Mouse (Mus musculus): ENCODE measurements around the gene Cdk2ap2. TPM values are rescaled to one million over a fixed set of nuclear protein-coding genes. Genes with fewer than 3 reads are reported as not detected.

Cdk2ap2 gene
- polyA plus RNA-seq, 1 experiment from 2014 or later, result 73.6 TPM

DNA sequence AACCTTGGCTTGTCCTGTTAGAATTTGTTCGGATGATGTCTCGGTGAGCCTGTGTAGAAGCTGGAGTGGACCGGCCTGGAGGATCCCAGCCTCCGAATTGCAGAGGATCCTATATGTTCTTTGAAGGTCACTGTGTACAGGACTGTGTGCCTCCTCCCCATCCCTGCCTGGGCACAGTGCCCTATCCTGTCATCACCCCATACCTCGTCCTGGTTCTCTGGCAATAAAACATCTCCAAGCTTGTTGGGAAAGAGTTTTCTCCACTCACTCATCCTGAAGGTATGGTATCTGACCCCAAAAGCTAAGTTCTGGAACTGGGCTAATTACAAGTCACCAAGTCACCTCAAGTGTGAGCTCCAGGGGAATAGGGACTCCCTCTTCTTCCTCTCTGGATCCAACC, 9.9 kb upstream of the Cdk2ap2 start:
- no peak overlapping the region for H3K4me2 ChIP-seq (replicated peaks)
- WGBS, result 88% methylated on average over 5 of the region's 5 CpGs
- H3K9me3 ChIP-seq, result no peaks in the 10 kb centered on the region
- H3K9ac ChIP-seq, result no peak overlapping the region
- no peak overlapping the region for H3K27ac ChIP-seq
- H3K27me3 ChIP-seq (replicated peaks), result no peaks in the 10 kb centered on the region; the same call in 1 of the 2 replicates
- no peak overlapping the region for H3K4me3 ChIP-seq
- H3K4me1 ChIP-seq, result no peaks in the 10 kb centered on the region
- no peaks in the 10 kb centered on the region for H3K36me3 ChIP-seq
- no peak for ATAC-seq (ENCODE audit: low FRiP score, low read depth)

DNA sequence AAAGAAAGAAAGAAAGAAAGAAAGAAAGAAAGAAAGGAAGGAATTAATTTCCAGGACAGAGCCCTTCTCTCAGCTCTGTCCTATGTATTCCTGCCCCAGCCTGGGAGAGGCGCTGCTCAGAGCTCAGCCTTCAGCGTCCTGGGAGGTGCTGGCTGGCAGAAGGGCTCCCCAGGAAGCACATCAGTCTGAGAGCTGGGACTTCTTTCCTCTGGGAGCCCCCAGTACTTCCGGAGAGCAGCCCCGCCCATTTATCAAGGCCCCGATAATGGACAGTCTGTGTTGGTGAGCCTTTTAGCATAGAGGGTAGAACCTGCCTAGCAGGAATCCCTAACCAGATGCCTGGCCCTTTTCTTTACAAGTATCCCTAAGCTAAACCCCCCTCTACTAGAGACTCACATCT, 8.8 kb upstream of the Cdk2ap2 start:
- H3K27me3 ChIP-seq (replicated peaks), result no peaks in the 10 kb centered on the region; the same call in 1 of the 2 replicates
- ATAC-seq (ENCODE audit: low FRiP score, low read depth), result no peak
- no peaks in the 10 kb centered on the region for H3K36me3 ChIP-seq
- no peak overlapping the region for H3K27ac ChIP-seq
- no peak overlapping the region for H3K9ac ChIP-seq
- H3K4me3 ChIP-seq, result no peak overlapping the region
- H3K4me1 ChIP-seq, result no peaks in the 10 kb centered on the region
- no peaks in the 10 kb centered on the region for H3K9me3 ChIP-seq
- 56% methylated on average over 5 of the region's 5 CpGs for WGBS
- H3K4me2 ChIP-seq (replicated peaks), result no peak overlapping the region

DNA sequence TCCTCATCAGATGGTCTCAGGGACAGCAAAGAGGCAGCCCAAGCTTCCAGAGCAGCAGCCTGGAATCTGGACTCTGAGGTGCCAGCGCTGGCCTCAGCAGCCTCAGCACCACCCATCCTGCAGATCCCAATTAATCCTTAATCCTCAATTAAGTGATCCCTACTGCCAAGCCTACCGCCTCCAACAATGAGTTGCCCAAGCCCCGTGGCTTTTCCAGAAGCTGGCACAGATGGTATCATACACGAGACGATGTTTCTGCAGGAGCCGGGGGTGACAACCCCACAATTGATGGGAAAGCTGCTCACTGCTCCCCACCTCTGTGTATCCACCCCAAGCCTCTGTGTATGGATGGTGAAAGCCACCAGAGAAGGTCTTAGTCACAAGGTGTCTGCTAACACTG, 7.9 kb upstream of the Cdk2ap2 start:
- no peaks in the 10 kb centered on the region for H3K36me3 ChIP-seq
- no peaks in the 10 kb centered on the region; the same call in 1 of the 2 replicates for H3K27me3 ChIP-seq (replicated peaks)
- no peaks in the 10 kb centered on the region for H3K4me1 ChIP-seq
- no peak overlapping the region for H3K4me3 ChIP-seq
- H3K9ac ChIP-seq, result no peak overlapping the region
- ATAC-seq (ENCODE audit: low FRiP score, low read depth), result no peak
- no peak overlapping the region for H3K27ac ChIP-seq
- H3K9me3 ChIP-seq, result no peaks in the 10 kb centered on the region
- WGBS, result 83% methylated on average over 6 of the region's 6 CpGs
- no peak overlapping the region for H3K4me2 ChIP-seq (replicated peaks)

DNA sequence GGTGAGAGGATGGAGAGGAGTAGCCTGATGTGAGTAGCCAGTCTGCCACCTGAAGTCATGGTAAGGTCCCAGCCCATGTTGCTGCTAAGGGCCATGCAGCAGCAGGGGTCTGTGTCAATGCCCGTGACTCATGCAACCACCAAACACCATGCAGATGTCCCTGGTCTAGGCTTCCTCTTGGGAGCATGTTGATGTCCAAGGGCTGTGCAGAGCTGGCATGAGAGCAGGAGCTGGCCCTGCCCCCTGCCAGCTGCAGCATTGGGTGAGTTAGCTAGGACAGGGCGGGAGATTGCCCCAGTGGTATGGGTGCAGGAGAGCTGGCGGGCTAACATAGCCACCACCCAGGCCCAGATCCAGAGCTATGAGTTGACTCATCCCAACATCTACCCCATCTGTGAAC, 6.5 kb upstream of the Cdk2ap2 start:
- Histone ChIP-seq H3K36me3 (no peaks in the 10 kb centered on the region), H3K4me2 (replicated peaks) (no peak overlapping the region), H3K4me3 (no peak overlapping the region), H3K9ac (no peak overlapping the region), H3K27me3 (replicated peaks) (no peaks in the 10 kb centered on the region; the same call in 1 of the 2 replicates), H3K27ac (no peak overlapping the region), H3K4me1 (no peaks in the 10 kb centered on the region), H3K9me3 (no peaks in the 10 kb centered on the region)
- ATAC-seq (ENCODE audit: low FRiP score, low read depth), result no peak
- WGBS, result 91% methylated on average over 3 of the region's 3 CpGs

DNA sequence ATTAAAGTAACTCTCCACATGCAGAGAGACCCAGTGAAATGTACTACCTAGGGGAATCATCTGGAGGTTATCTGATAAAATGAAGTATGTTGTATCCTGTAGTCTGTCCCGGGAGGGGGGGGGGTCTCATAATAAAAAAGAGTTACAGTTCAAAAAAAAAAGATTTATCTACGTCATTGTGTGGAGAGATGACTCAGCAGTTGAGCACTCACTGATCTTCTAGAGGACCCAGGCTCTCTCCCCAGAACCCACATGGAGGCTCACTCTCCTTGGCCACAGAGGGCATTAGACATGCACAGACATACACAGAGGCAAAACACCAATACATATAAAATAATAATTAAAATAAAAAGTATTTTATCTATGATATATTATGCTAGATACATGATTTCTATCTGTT, 5.6 kb upstream of the Cdk2ap2 start:
- WGBS, result 72% methylated on average over 2 of the region's 2 CpGs
- H3K9ac ChIP-seq, result no peak overlapping the region
- no peak overlapping the region for H3K4me2 ChIP-seq (replicated peaks)
- no peaks in the 10 kb centered on the region for H3K27me3 ChIP-seq (replicated peaks)
- ATAC-seq (ENCODE audit: low FRiP score, low read depth), result no peak
- no peaks in the 10 kb centered on the region for H3K36me3 ChIP-seq
- H3K27ac ChIP-seq, result no peak overlapping the region
- no peaks in the 10 kb centered on the region for H3K4me1 ChIP-seq
- H3K9me3 ChIP-seq, result no peaks in the 10 kb centered on the region
- no peak overlapping the region for H3K4me3 ChIP-seq

DNA sequence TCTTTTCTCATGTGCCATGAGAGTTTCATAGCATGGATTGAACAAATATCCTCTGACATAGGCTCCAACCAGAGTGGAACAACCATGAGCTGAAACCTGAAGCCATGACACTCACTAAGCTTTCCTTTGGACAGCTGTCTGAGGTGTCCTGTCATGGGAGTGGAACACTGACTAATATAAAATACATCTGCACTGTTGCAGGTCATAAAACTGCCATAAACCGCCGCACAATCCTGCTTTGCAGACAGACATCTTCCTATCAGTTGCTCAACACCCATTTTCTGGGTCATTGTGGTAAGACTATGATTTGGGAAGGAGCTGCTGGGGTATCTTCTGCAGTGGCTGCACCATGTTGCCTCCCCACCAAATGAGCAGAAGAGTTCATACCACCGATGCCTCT, 4.2 kb upstream of the Cdk2ap2 start:
- H3K4me2 ChIP-seq (replicated peaks), result no peak overlapping the region
- no peaks in the 10 kb centered on the region for H3K36me3 ChIP-seq
- H3K4me3 ChIP-seq, result no peak overlapping the region
- peaks cover 3% of the 10 kb centered on the region; the same call in 1 of the 2 replicates for H3K4me1 ChIP-seq
- no peaks in the 10 kb centered on the region for H3K9me3 ChIP-seq
- no peak for ATAC-seq (ENCODE audit: low FRiP score, low read depth)
- H3K9ac ChIP-seq, result no peak overlapping the region
- H3K27ac ChIP-seq, result no peak overlapping the region
- 87% methylated on average over 3 of the region's 3 CpGs for WGBS
- H3K27me3 ChIP-seq (replicated peaks), result no peaks in the 10 kb centered on the region

DNA sequence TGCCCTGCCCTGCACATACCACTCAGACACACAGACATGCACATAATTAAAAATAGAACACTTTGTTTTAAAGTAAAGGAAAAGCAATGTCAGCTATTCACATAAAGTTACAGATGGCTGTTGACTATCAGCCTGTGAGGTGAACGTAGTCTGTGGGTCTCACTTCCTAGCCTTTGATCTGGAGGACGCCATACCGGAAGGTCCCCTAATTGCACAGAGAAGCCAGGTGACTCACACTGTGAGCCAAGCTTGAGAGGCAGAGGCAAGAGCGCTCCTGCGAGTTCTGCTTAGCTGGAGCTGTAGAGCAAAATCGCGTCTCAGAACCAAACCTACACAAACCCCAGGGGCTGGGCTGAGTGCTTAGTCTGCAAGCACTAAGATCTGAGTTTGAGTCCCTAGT, 3.2 kb upstream of the Cdk2ap2 start:
- Histone ChIP-seq H3K36me3 (no peaks in the 10 kb centered on the region), H3K4me2 (replicated peaks) (no peak overlapping the region), H3K9ac (no peak overlapping the region), H3K9me3 (no peaks in the 10 kb centered on the region), H3K4me1 (peaks cover 13% of the 10 kb centered on the region), H3K4me3 (no peak overlapping the region), H3K27me3 (replicated peaks) (no peaks in the 10 kb centered on the region), H3K27ac (no peak overlapping the region)
- WGBS, result 72% methylated on average over 7 of the region's 7 CpGs
- no peak for ATAC-seq (ENCODE audit: low FRiP score, low read depth)

DNA sequence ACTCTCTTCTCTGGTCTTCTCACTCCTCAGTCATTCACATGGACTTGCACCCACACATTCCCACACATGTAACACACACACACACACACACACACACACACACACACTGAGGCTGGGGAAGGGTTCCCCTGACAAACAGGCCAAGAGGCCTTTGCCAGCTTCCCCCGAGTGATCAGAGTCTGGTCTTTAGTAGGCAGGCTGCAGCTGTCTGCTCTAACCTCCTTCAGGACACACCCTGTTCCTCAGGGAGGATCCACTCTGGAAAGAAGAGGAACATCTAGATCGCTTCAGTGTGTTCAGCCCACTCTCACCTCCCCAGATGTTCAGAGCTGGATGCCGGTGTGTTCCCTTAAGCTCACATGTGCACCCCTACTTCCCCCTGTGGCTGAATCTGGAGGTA, 2.6 kb upstream of the Cdk2ap2 start:
- H3K4me1 ChIP-seq, result peaks cover 19% of the 10 kb centered on the region
- 91% methylated on average over 3 of the region's 3 CpGs for WGBS
- no peak overlapping the region for H3K9ac ChIP-seq
- ATAC-seq (ENCODE audit: low FRiP score, low read depth), result no peak
- H3K36me3 ChIP-seq, result no peaks in the 10 kb centered on the region
- no peaks in the 10 kb centered on the region for H3K9me3 ChIP-seq
- no peak overlapping the region for H3K4me3 ChIP-seq
- no peak overlapping the region for H3K4me2 ChIP-seq (replicated peaks)
- 0 out of 2 replicates have a peak, but pooled peaks cover 3% of the 10 kb centered on the region for H3K27me3 ChIP-seq (replicated peaks)
- H3K27ac ChIP-seq, result no peak overlapping the region

DNA sequence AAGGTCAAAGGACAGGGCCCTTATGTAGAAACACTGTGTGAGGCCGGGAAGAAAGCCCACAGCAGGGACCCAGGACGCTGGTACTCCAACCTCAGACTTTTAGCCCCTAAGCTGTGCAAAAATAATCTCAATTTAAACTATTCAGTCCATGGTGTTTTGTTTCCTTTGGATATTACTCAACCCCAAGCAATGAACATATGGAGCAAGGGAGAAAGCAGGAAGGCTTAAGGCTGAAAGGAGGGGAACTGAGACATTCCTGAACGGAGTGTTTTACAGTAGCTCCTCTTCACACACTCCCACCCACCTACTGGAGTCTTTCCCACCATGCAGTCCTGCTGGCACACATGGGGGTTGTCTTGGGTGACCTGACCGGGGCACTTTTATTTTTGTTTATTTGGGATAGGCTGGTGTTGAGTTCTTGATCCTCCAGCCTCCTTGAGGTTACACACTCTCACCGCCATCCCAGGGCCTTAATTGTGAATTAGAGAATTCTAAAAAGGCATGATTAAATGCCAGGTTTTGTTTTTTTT, 2.1 kb upstream of the Cdk2ap2 start:
- no peak for ATAC-seq (ENCODE audit: low FRiP score, low read depth)

DNA sequence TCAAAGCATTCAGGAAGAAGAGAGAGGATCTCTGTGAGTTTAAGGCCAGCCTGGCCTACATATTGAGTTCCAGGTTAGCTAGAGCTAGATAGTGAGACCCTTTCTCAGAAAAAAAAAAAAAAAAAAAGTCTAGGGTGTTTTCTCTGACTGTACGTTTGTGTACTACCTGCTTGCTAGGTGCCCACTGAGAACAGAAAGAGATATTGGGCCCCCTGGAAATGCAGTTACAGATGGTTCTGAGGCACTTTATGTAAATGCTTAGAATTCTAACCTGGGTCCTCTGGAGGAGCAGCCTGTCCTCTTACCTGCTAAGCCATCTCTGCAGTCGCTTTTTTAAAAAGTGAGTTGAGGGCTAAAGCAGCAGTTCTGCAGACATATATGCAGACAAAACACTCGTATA, 1.2 kb upstream of the Cdk2ap2 start:
- no peak for ATAC-seq (ENCODE audit: low FRiP score, low read depth)
- Histone ChIP-seq H3K27ac (no peak overlapping the region), H3K27me3 (replicated peaks) (peaks cover 16% of the 10 kb centered on the region), H3K9ac (no peak overlapping the region), H3K4me1 (peaks cover 33% of the 10 kb centered on the region), H3K4me2 (replicated peaks) (no peak overlapping the region), H3K4me3 (no peak overlapping the region), H3K9me3 (no peaks in the 10 kb centered on the region), H3K36me3 (no peaks in the 10 kb centered on the region)
- WGBS, result 70% methylated on average over 3 of the region's 3 CpGs

More for the DNA sequence above, 2.1 kb upstream of the Cdk2ap2 start:
- Histone ChIP-seq H3K4me1 (peaks cover 23% of the 10 kb centered on the region), H3K27ac (no peak overlapping the region), H3K9ac (no peak overlapping the region), H3K27me3 (replicated peaks) (peaks cover 7% of the 10 kb centered on the region), H3K4me3 (no peak overlapping the region), H3K4me2 (replicated peaks) (no peak overlapping the region), H3K36me3 (no peaks in the 10 kb centered on the region), H3K9me3 (no peaks in the 10 kb centered on the region)
- WGBS, result 77% methylated on average over 5 of the region's 5 CpGs

DNA sequence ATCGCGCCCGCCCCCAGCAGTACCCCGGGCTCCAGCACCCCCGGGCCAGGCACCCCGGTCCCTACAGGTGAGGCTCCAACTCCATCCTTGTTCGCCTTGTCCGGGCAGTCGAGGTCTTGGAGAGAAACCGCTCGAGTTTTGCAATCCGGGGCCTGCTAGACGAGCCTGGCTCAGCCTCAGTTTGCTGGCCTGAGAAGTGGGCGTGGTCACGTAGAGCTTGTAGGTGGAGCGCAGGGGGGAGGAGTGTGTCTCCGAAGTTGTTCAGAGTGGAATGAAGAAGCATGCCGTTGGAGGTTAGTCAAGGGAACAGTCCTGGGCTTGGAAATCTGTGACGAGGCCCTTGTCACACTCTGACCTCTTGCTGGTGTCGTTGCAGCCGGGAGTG, 451 bp downstream of the Cdk2ap2 start:
- ATAC-seq (ENCODE audit: low FRiP score, low read depth), result no peak
- Histone ChIP-seq H3K4me1 (peaks cover 42% of the 10 kb centered on the region), H3K4me3 (peak overlapping the region; percentile 46), H3K9me3 (no peaks in the 10 kb centered on the region), H3K27ac (peak overlapping the region; percentile 37; the same call in 1 of the 2 replicates), H3K27me3 (replicated peaks) (peaks cover 30% of the 10 kb centered on the region), H3K36me3 (no peaks in the 10 kb centered on the region), H3K4me2 (replicated peaks) (peak overlapping the region; percentile 59), H3K9ac (peak overlapping the region; percentile 55)
- 2% methylated on average over 21 of the region's 21 CpGs for WGBS

DNA sequence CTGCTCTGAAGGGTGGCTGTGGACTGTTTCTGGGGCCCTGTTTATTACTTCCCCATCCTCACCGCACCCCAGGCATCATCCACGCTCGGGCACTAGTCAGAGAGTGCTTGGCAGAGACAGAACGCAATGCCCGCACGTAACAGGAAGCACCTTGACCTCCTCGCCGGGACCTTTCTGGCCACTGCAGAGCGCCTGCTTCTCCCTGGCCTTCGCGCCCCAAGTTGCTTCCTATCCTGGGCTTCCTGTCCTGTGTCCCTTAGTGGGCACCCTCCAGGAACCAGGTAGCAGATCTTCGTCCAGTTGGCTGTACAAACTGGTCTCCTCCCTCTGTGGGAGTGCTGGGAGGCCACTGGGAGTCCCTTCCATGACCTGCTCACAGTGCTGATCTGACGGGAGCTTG, 1.4 kb downstream of the Cdk2ap2 start:
- no peak overlapping the region for H3K4me3 ChIP-seq
- no peak overlapping the region for H3K9ac ChIP-seq
- H3K9me3 ChIP-seq, result no peaks in the 10 kb centered on the region
- no peak overlapping the region for H3K27ac ChIP-seq
- ATAC-seq (ENCODE audit: low FRiP score, low read depth), result no peak
- H3K36me3 ChIP-seq, result no peaks in the 10 kb centered on the region
- peak overlapping the region; percentile 59; the same call in 1 of the 2 replicates for H3K4me2 ChIP-seq (replicated peaks)
- WGBS, result 94% methylated on average over 13 of the region's 13 CpGs
- peaks cover 42% of the 10 kb centered on the region for H3K4me1 ChIP-seq
- H3K27me3 ChIP-seq (replicated peaks), result peaks cover 38% of the 10 kb centered on the region

DNA sequence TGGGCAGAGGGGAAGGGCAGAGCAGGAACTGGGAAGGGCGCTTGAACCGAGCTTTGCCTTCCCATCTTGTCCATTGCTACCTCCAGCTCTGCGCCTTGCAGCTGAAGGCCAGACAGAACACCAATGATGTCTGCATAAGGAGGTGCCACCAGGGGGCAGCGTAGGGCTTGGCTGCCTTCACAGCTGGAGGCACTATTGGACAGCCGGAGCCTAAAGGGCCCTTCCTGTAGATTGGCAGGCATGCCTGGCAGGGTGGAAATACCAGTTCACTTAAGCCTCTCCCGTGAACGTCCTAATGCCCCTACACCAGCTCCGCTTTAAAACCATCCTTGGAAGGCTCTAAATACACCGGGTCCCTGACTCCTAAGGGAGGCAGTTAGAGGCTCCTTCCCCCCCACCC, 2.1 kb downstream of the Cdk2ap2 start:
- Histone ChIP-seq H3K4me3 (no peak overlapping the region; the same call in 1 of the 2 replicates), H3K36me3 (no peaks in the 10 kb centered on the region), H3K27ac (no peak overlapping the region), H3K9ac (no peak overlapping the region), H3K27me3 (replicated peaks) (peaks cover 38% of the 10 kb centered on the region), H3K4me2 (replicated peaks) (peak overlapping the region; percentile 92), H3K9me3 (no peaks in the 10 kb centered on the region), H3K4me1 (peaks cover 42% of the 10 kb centered on the region)
- ATAC-seq (ENCODE audit: low FRiP score, low read depth), result no peak
- WGBS, result 14% methylated on average over 9 of the region's 9 CpGs
